Mouse (Mus musculus) left cerebral cortex, postnatal 25 days (tissue): ENCODE measurements around the gene Gpsm1. TPM values are rescaled to one million over a fixed set of nuclear protein-coding genes. Genes with fewer than 3 reads are reported as not detected.

Source experiments
- DNase-seq, 2 experiments: peaks; one replicate each; pipeline ENCODE4 v3.0.0; 2022; ENCODE audit warnings: low spot score in 2 of 2, mixed read lengths in 1 of 2
- intact Hi-C: fragments of 180-260 bp; cut with DNase I; formaldehyde crosslinking; loops from one replicate; pipeline ENCODE4 v1.15.1; 2025
- total RNA-seq, 2 experiments: library from RNA; stranded (reverse); gene quantifications; 2 replicates each; pipeline ENCODE4 v1.2.3; 2021

The Gpsm1 gene
- total RNA-seq, 2 experiments from 2014 or later = 48.7 to 51.4 TPM

DNA sequence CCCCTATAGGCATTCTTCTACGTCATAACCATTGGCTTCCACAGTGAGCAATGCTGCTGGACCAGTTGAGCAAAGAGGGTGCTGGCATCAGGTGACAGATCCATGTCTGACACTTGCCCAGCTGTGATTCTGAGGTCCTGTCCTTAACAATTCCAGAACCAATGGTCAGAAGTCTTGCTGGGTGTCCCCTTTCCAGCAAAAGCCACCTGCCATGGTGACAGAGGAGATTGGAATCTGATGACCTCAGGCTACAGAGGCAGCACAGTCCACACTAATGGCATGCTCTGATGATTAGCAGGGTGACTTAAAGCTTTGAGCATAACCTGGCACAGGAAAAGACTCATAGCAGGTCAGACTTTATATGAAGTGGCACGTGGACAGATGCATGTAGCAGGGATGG, 9.8 kb upstream of the Gpsm1 start:
- DNase-seq = no peak
- intact Hi-C loops = no loop called here

DNA sequence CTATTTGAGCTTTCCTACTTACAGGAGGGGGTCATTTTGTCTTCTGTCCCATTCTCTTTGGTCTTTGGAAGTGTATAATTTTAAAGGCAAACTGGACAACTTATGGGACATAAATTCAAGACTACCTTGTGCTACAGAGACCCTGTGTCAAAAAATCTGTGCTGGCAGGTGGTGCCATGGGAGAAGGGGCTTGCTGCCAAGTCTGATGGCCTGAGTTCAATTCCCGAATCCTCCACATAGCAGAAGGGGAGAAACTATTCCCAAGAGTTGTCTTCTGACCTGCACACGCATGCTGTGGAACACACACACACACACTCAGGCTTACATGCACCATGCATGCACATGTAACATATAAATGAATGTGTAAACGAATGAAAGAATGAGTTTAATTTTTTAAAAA, 8.6 kb upstream of the Gpsm1 start:
- intact Hi-C loops = no loop called here
- no peak for DNase-seq

DNA sequence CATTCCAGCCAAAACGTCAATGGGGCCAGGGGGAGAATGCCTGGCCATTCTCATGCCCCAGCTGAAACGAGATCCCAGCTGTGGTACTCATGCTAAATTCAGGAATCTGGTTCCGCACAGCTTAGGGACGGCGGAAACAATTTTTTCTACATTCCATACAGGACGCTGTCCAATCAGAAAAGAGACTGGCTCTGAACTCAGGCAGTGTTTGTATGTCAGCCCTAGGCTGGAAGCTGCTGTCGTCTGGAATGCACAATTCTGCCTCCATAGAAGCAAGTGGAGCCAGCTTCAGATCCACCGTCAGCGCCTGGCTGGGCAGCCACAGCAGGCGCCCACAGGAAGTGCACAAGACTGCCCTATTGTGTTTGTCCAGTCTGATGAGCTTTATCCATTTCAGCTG, 5.6 kb upstream of the Gpsm1 start:
- intact Hi-C loops = loop anchor here (10.0 kb wide), 1 partner anchor 595 kb away; the partner anchor contains the start of gene Surf6
- no peak for DNase-seq

DNA sequence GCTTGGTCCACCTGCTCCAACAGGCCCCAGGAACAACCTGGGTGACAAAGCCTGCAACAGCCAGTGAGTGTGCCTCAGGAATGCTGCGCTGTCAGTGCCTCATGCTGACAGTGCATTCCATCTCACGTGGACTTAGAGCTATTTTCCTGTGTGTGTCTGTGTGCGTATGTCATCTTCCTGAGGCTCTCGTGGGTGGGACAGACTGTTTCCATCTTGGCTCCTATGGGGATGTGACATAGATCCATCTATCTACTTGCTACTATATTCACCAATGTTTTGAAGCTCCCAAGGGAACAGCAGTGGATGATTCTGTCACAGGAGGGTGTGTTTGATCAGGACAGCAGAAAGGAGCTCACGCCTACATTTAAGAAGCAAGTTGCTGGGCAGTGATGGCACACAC, 3.4 kb upstream of the Gpsm1 start:
- intact Hi-C loops = loop anchor here (10.0 kb wide), 1 partner anchor 593 kb away; the partner anchor contains the start of gene Surf6
- DNase-seq = peak in 1 of 2 experiments; percentile 75

DNA sequence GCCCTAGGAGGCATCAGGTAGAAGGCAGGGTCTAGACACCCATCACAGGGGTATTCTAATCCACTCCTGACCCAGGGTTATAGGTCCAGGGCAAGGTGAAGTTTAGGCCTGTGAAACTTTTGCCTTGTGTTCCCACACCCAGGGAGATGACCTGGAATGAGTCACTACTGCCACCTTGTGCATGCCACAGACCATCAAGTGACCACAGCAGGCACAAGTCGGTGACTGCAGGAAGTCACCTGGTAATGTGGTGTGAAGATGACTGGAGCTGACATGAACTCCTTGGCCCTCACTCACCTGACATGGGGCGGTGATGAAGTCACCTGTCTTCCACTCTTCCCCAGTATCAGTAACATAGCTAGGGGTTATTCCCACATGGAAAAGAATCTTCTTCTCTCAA, 2.5 kb upstream of the Gpsm1 start:
- no peak for DNase-seq
- intact Hi-C loops = loop anchor here (10.0 kb wide), 1 partner anchor 592 kb away; the partner anchor contains the start of gene Surf6

DNA sequence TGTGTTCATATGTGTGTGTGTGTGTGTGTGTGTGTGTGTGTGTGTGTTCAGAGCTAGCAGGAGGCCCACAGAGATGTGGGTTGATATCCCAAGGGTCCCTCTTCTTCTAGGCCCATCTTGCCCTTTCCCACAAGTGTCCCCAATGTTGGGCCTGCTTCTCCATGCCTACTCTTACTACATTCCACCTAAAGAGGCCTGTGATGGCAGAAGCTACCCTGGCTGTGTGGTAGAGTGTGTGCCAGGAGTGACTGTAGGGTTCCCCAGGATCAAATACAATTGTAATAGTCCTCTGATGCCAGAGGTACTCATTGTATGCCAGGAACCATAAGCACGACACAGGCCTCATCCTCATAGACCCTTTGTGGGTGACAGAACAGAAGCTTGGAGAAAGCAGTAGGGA, 1.9 kb upstream of the Gpsm1 start:
- DNase-seq = no peak
- intact Hi-C loops = loop anchor here (10.0 kb wide), 1 partner anchor 591 kb away; the partner anchor contains the start of gene Surf6

DNA sequence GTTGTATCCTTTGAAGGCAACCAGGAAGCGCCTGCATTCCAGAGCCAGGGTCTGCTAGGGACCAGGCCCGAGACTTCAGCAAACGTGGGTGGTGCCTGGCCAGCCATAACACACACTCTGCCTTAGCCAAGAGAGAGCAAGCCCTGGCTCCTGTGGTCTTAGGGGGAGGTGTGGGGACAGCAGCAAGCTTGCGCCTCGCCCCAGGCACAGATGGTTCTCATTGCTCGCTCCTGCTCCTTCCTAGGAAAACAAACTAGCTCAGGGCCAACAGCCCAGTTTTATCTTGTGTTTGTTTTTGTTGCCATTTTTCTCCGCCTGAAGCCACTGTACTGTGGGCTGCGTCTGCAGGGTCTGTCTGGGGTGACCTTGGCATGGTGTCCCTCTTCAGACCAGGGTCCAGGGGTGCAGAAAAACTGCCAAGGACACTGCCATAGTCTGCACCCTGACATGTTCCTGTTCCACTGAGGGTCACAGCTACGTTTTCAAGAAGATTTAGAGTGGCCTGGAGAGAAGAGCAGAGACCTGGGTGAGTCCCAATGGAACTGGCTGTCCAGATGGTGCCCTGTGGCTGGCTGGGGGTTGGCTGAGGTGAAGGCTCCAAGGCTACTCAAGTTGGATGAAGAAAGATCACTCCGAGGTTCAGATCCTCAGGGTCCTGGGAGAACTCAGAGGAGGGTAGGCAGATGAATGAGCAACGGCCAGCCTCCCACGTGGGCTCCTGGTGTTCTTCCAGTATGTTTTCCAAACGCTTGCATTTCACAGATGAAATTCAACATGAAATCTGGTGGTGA, 839 bp upstream of the Gpsm1 start:
- intact Hi-C loops = loop anchor here (10.0 kb wide), 1 partner anchor 590 kb away; the partner anchor contains the start of gene Surf6
- peak in 1 of 2 experiments; percentile 32 for DNase-seq

DNA sequence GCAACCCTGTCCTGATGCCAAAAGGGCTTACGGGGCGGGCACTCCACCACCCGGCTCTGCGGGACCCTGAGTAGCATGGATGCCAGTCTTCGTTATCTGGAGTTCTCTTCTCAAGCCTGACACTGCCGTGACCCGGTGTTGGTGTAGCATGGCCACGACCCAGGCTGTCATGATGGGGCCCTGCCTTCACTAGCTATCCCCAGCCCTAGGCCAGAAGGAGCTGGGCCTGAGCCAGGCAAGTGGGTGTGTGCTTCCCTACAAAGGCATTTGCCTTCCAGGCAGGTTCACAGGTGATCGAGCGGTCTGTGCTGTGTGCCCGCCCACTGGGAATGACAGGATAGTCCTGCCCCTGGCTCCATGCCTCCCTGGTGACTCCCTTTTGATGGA, 603 bp downstream of the Gpsm1 start:
- intact Hi-C loops = loop anchor here (10.0 kb wide), 1 partner anchor 589 kb away; the partner anchor contains the start of gene Surf6
- peak; percentile 46 to 48 for DNase-seq

DNA sequence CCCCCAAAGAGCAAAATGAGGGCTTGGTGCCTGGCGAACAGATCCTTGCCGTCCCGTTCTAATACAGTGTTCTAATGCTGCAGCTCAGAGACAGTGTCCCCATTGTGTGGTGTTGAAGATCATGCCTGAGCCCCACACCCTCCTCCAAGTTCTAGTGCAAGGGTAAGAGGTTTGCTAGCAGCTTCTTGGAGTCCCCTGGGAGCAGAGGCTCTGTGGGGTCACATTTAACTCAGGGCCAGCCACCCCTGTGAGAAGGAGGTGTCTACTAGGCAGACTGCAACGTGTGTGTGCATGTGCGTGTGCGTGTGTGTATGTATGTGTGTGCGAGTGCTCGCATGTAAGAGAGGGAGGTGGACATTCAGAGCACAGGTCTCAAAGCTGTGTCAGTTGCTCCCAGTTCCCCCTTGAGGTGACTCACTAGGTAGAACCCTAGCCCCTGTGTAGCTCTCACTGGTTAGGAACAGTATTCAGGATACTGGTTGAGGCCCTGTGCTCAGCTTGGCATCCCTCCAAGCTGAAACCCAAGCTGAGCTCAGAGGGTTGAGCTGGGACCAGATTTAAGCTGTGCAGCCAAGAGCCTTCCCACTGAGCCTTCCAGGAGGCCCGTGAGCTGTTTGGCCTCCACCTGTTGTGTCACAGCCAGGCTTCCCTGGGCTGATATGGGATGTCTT, 1.4 kb downstream of the Gpsm1 start:
- intact Hi-C loops = loop anchor here (10.0 kb wide), 1 partner anchor 588 kb away; the partner anchor contains the start of gene Surf6
- DNase-seq = no peak

DNA sequence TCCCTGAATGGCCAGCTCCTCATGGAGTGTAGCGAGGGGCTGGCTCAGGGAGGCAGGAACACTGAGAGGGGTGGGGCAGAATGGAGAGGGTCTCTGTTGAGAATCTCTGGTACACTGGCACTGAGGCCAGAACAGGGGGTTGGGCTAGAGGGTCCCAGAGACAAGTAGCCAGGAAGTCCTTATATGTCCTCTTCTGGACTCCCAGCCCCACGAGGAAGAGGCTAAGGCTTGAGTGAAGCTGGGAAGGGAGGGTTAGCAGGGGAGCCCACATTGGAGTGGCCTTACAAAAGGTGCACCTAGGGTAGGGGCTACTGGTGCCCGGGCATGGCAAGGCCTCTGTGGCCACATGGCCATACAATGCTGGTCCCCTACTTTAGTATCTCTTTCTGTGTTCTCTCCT, 2.1 kb downstream of the Gpsm1 start:
- no peak for DNase-seq
- intact Hi-C loops = loop anchor here (10.0 kb wide), 1 partner anchor 587 kb away; the partner anchor contains the start of gene Surf6

DNA sequence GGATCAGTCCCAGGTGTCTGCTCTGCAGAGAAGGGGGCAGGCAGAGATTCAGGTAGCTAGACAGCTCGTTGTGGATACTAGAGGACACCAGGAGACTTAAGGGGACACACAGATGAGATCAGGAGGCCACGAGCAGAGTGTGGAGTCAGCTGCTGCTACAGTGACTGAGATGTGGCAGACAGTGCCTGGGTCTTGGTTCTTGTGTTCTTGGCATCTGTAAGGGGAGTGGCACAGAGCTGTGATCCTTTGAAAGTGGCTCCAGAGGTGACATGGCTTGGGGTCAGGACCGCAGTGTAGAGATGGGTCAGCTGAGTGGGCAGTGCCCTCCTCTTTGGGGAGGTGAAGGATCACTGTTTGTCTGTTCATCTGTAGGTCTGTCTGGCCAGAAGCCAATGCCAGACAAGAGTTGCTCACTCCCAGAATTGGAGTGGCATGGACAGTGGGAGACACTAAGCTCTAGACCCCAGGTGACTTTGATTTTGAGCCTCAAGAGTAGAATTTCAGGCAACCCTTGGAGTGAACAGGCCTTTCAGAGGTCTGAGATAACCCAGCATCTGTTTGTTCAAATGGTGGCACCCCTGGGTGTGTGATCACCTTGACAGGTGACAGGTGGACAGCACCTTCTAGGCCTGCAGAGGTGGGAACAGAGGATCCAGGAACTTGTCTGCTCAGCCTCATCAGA, 2.8 kb downstream of the Gpsm1 start:
- DNase-seq = no peak
- intact Hi-C loops = loop anchor here (10.0 kb wide), 1 partner anchor 587 kb away; the partner anchor contains the start of gene Surf6

DNA sequence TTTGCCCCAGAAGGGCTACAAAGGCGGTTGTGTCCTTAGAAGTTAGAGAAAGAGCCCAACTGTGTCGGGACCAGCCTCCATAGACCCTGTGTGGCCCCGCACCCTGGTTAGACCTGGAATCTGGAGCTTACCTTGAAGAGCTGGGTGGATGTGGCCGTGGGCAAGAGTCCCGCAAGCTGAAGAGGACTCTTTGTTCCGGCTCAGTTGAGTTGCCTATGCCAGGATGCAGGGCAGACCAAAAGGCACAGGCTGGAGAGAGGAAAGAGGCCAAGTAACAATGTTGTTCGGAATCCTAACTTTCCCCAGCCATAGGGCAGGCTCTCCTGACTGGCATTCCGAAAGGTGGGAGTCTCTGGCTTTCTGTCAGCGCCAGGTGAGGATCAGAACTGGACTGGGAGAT, 3.8 kb downstream of the Gpsm1 start:
- intact Hi-C loops = loop anchor here (10.0 kb wide), 1 partner anchor 586 kb away; the partner anchor contains the start of gene Surf6
- DNase-seq = no peak

DNA sequence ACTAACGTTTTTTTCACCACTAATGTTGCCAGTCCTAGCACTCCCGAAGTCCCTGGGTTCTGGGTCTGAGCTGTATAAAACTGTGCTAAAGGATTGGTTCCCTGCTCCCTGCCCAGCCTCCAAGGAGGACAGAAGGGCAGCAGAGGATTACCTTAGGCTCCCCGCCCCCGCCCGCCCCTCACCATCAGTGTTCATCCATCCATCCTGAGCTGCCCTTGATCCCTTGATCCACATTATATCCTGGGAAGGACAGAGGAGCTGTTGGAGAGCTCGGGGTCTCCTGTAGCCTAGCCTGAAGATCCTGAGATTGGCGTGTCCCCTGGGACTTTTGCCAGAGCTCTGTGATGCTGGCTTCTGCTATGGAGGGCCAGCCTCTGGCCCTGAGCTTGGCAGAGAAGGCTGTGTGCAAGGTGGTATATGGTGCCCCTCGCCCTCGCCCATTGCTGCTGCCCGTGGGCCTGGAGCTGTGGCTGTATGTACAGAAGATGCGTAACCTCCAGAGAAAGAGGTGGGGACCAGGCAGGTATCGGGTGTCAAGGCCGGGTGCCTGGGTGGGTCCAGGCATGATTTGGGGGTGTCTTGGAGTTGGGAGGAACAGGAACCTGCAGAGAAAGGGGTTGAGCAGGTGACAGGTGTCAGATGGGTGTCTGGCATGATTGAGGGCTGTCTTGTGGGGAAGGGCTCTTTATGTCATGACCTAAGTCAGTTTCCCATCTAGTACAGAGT, 4.4 kb downstream of the Gpsm1 start:
- intact Hi-C loops = loop anchor here (10.0 kb wide), 2 partner anchors 245 to 585 kb away; partner anchors contain the start of gene Surf6
- no peak for DNase-seq

DNA sequence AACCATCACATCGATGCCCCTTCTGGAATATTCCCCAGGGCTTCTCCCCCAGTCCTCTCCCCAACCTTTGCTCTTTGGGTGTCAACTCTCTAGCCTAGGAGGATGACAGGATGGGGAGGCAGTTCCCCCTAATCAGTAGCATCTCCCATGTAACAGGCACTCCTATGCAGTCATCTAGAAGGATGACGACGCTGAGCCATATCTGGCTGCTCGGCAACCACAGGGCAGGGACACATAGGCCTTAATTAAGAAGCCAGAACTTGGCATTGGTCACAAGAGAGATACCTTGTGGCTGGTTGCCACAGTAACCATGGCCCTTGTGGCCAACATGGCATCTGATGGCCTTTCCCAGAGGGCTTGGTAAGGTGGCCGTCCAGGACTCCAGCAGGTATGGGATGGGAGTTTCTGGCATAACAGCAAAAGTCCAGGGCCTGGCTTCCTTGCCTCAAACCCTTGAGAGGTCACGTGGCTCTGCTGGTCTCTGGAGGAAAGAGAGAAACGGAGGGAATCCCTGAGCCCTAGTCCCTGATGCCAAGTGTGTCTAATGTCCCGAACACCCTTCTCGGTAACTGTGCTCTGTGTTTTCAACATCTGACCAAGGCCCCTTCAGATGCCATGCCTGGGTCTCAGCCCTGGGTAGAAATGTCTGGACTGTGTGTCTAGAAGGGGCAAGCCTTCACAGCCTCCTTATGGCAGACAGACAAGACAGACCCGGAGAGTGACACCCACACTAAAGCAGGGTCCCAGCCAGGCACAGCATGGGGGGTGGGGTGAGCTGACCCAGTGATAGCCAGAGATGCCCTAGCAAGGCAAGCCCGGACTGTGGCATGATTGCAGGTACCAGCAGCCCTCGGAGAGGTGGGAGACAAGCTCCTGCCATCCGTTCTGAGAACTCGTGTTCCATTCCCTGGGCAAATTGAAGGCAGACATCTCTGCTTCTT, 5.2 kb downstream of the Gpsm1 start:
- intact Hi-C loops = loop anchor here (10.0 kb wide), 1 partner anchor 244 kb away; no protein-coding TSS in a partner anchor
- no peak for DNase-seq

DNA sequence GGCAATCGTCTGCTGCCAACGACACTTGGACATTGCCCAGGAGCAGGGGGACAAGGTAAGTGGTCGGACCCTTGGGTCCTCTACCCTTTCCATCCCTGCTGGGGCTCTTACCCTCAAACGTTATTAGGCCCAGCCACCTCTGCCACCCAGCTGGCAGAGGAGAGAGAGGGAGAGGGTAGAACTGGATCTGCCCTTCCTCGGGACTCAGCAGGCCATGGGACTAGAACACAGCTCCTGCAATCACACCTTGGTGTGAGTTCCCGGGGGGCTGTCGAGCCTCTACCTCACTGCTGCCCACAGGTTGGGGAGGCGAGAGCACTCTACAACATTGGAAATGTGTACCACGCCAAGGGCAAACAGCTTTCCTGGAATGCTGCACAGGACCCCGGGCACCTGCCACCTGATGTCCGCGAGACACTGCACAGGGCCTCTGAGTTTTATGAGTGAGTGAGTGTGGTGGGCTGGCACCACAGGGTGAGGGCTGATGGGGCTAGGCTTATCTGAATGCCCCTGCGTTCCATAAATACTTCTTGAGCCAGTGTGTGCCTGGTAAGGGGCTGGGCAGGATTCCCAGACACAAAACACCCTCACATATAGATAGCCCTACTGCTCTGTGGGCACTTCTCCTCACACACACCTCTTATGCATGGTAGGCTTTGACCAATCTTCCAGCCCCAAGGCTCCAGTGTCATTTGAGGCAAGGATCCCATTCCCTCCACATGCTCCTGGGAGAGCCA, 8.4 kb downstream of the Gpsm1 start:
- intact Hi-C loops = loop anchor here (10.0 kb wide), 1 partner anchor 241 kb away; no protein-coding TSS in a partner anchor

DNA sequence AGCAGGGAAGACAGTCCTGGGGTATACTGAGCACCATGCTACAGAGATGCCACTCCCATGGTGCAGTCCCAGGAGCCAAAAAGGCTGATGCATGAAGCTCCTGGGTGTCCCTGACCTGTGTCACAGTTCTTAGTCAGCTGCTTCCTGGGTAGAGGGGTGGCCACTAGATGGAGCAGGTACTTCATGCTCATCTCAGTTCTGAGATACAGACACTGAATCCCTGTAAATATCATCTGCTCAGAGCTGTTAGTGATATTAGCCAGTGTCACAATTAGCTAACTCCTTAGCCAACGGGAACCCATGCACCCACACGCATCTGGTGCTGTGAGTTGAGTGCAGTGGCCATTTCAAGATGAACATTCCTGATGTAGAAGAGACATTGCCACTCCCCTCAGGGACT, 9.6 kb downstream of the Gpsm1 start:
- intact Hi-C loops = loop anchor here (1.0 to 10.0 kb wide), 3 partner anchors 27 to 240 kb away; partner anchors contain the start of gene Dnlz
- peak in 1 of 2 experiments; percentile 70 for DNase-seq

More for the DNA sequence above, 8.4 kb downstream of the Gpsm1 start:
- DNase-seq = no peak
